Mouse (Mus musculus): ENCODE results near the gene Acsf3. TPM values are rescaled to one million over a fixed set of nuclear protein-coding genes. Genes with fewer than 3 reads are reported as not detected.

The Acsf3 gene
- polyA plus RNA-seq, 1 experiment, result 18.6 TPM

GRCm38 (mm10) chr8:122825408-122825807, 50.1 kb downstream of the Acsf3 start:
- Histone ChIP-seq H3K27me3 (ENCODE audit: control insufficient read depth, insufficient read depth, low read length) (no peaks in the 10 kb centered on the region), H3K27ac (ENCODE audit: control insufficient read depth, insufficient read depth, low read depth, low read length) (no peak overlapping the region), H3K4me3 (ENCODE audit: control insufficient read depth, low read depth, low read length) (no peak overlapping the region), H3K36me3 (ENCODE audit: control insufficient read depth, insufficient read depth, low read length) (no peaks in the 10 kb centered on the region), H3K4me1 (ENCODE audit: control insufficient read depth, insufficient read depth, low read length) (no peaks in the 10 kb centered on the region; the same call in 1 of the 2 replicates)
- TF ChIP-seq POLR2A (IDR thresholded peaks at IDR 0.05; ENCODE audit: control insufficient read depth, low read depth, low read length) (no peak), CTCF (IDR thresholded peaks at IDR 0.05; ENCODE audit: control insufficient read depth, insufficient read depth, insufficient replicate concordance, low read depth, low read length) (no peak)

GRCm38 (mm10) chr8:122829396-122829795, 54.1 kb downstream of the Acsf3 start:
- no peak overlapping the region for H3K4me3 ChIP-seq (ENCODE audit: control insufficient read depth, low read depth, low read length)
- no peaks in the 10 kb centered on the region for H3K36me3 ChIP-seq (ENCODE audit: control insufficient read depth, insufficient read depth, low read length)
- no peaks in the 10 kb centered on the region; the same call in 1 of the 2 replicates for H3K4me1 ChIP-seq (ENCODE audit: control insufficient read depth, insufficient read depth, low read length)
- no peak overlapping the region for H3K27ac ChIP-seq (ENCODE audit: control insufficient read depth, insufficient read depth, low read depth, low read length)
- TF ChIP-seq POLR2A (IDR thresholded peaks at IDR 0.05; ENCODE audit: control insufficient read depth, low read depth, low read length), result no peak
- TF ChIP-seq CTCF (IDR thresholded peaks at IDR 0.05; ENCODE audit: control insufficient read depth, insufficient read depth, insufficient replicate concordance, low read depth, low read length), result no peak
- no peaks in the 10 kb centered on the region for H3K27me3 ChIP-seq (ENCODE audit: control insufficient read depth, insufficient read depth, low read length)

DNA sequence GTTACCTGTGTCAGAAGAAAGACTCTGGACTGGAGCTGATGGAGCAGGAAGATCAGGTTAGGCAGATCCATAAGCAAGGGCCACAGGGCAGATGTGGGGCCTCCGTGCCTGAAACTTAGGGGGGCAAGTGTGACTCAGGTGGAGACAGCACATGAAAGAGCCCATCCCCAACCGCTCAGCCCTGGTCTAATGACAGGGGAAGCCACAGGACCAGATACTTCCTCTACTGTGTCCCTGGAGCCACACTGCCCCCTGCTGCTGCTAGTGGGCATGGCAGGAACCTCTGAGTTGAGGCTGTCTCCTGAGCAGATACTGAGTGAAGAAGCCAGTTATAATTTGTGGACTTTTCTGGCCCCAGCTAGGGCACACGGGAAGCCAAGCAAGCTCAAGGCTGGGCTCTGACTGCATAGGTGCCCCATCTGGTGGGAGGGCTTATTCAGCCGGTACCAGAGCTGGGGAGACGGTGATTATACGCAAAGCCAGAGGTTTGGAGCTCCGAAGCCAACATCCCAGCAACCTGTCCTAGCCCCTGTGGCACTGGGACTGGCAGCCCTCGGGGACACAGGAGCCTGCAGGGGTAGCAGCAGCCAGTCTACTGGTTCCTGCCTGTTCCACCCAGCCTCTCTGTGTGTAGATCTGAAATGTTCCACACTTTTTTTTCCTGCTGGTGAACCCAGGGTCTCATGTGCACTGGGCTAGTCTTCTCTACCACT, 55.2 kb downstream of the Acsf3 start:
- TF ChIP-seq CTCF (IDR thresholded peaks at IDR 0.05; ENCODE audit: control insufficient read depth, insufficient read depth, insufficient replicate concordance, low read depth, low read length) (peak; percentile 93; the same call in 1 of the 2 replicates), POLR2A (IDR thresholded peaks at IDR 0.05; ENCODE audit: control insufficient read depth, low read depth, low read length) (no peak)
- Histone ChIP-seq H3K27ac (ENCODE audit: control insufficient read depth, insufficient read depth, low read depth, low read length) (no peak overlapping the region), H3K4me3 (ENCODE audit: control insufficient read depth, low read depth, low read length) (no peak overlapping the region), H3K27me3 (ENCODE audit: control insufficient read depth, insufficient read depth, low read length) (no peaks in the 10 kb centered on the region), H3K4me1 (ENCODE audit: control insufficient read depth, insufficient read depth, low read length) (no peaks in the 10 kb centered on the region; the same call in 1 of the 2 replicates), H3K36me3 (ENCODE audit: control insufficient read depth, insufficient read depth, low read length) (no peaks in the 10 kb centered on the region)

DNA sequence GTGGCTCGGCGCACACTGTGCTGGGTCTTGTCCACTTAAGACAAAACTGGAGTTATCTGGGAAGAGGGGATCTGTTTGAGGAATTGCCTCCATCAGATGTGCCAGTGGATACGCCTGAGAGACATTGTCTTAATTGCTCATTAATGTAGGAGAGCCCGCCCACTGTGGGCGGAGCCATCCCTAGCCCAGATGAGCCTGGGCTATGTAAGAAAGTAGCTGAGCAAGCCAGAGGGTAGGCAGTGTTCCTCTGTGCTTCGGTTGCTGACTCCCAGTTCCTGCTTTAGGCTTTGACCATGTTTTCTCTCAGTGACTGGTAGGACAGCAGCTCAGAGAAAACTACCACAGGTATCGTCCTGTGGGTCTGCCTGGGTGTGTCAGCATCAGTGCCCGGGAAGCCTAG, 59.1 kb downstream of the Acsf3 start:
- Histone ChIP-seq H3K4me1 (ENCODE audit: control insufficient read depth, insufficient read depth, low read length) (no peaks in the 10 kb centered on the region), H3K4me3 (ENCODE audit: control insufficient read depth, low read depth, low read length) (no peak overlapping the region), H3K27ac (ENCODE audit: control insufficient read depth, insufficient read depth, low read depth, low read length) (no peak overlapping the region), H3K27me3 (ENCODE audit: control insufficient read depth, insufficient read depth, low read length) (no peaks in the 10 kb centered on the region), H3K36me3 (ENCODE audit: control insufficient read depth, insufficient read depth, low read length) (no peaks in the 10 kb centered on the region)
- no peak for TF ChIP-seq CTCF (IDR thresholded peaks at IDR 0.05; ENCODE audit: control insufficient read depth, insufficient read depth, insufficient replicate concordance, low read depth, low read length)
- TF ChIP-seq POLR2A (IDR thresholded peaks at IDR 0.05; ENCODE audit: control insufficient read depth, low read depth, low read length), result no peak

DNA sequence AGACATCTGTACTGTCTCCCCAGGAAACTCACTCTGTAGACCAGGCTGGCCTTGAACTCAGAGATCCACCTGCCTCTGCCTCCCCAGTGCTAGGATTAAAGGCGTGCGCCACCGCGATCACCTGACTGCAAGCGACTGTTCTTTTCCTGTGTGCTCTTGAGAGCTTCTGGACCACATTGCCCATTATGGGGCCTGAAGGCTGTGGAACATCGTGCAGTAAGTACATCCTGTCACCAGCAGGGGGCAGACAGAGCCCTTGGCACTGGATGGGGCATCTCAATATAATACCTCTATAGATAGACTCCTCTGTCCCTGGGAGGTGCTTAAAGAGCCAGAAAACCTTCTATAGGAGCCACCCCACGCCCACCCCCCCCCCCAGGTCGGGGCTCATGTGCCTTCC, 59.7 kb downstream of the Acsf3 start:
- TF ChIP-seq POLR2A (IDR thresholded peaks at IDR 0.05; ENCODE audit: control insufficient read depth, low read depth, low read length) (no peak), CTCF (IDR thresholded peaks at IDR 0.05; ENCODE audit: control insufficient read depth, insufficient read depth, insufficient replicate concordance, low read depth, low read length) (peak; percentile 78; the same call in 1 of the 2 replicates)
- H3K27me3 ChIP-seq (ENCODE audit: control insufficient read depth, insufficient read depth, low read length), result no peaks in the 10 kb centered on the region
- no peak overlapping the region for H3K4me3 ChIP-seq (ENCODE audit: control insufficient read depth, low read depth, low read length)
- H3K4me1 ChIP-seq (ENCODE audit: control insufficient read depth, insufficient read depth, low read length), result no peaks in the 10 kb centered on the region
- no peak overlapping the region for H3K27ac ChIP-seq (ENCODE audit: control insufficient read depth, insufficient read depth, low read depth, low read length)
- H3K36me3 ChIP-seq (ENCODE audit: control insufficient read depth, insufficient read depth, low read length), result no peaks in the 10 kb centered on the region

- H3K4me1 ChIP-seq (ENCODE audit: control insufficient read depth, insufficient read depth, low read length), result no peaks in the 10 kb centered on the region
- H3K4me3 ChIP-seq (ENCODE audit: control insufficient read depth, low read depth, low read length), result no peak overlapping the region
- H3K36me3 ChIP-seq (ENCODE audit: control insufficient read depth, insufficient read depth, low read length), result no peaks in the 10 kb centered on the region
- no peak overlapping the region for H3K27ac ChIP-seq (ENCODE audit: control insufficient read depth, insufficient read depth, low read depth, low read length)
- TF ChIP-seq CTCF (IDR thresholded peaks at IDR 0.05; ENCODE audit: control insufficient read depth, insufficient read depth, insufficient replicate concordance, low read depth, low read length), result no peak
- TF ChIP-seq POLR2A (IDR thresholded peaks at IDR 0.05; ENCODE audit: control insufficient read depth, low read depth, low read length), result no peak
- no peaks in the 10 kb centered on the region for H3K27me3 ChIP-seq (ENCODE audit: control insufficient read depth, insufficient read depth, low read length)
Observed at GRCm38 (mm10) chr8:122836199-122836598, 60.9 kb downstream of the Acsf3 start.

DNA sequence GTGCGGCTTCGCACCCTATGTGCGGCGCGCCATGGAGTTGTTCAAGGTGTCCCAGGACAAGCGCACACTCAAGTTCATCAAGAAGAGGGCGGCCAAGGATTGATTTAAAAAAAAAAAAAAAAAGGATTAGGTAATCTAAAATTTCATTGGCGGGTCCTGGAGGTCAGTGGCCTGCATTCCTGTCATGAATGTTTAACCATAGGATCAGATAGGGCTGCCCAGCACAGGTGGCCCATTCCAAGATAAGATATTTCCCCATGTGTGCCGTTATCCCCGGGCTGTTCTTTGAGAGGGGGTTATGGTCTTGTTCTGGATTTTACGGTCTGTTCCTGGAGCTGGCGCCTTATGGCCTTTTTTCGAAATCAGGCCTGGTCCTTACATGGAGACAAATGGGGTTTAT, 61.4 kb downstream of the Acsf3 start:
- H3K36me3 ChIP-seq (ENCODE audit: control insufficient read depth, insufficient read depth, low read length), result no peaks in the 10 kb centered on the region
- no peak overlapping the region for H3K4me3 ChIP-seq (ENCODE audit: control insufficient read depth, low read depth, low read length)
- TF ChIP-seq CTCF (IDR thresholded peaks at IDR 0.05; ENCODE audit: control insufficient read depth, insufficient read depth, insufficient replicate concordance, low read depth, low read length) (no peak), POLR2A (IDR thresholded peaks at IDR 0.05; ENCODE audit: control insufficient read depth, low read depth, low read length) (no peak)
- no peaks in the 10 kb centered on the region for H3K4me1 ChIP-seq (ENCODE audit: control insufficient read depth, insufficient read depth, low read length)
- H3K27ac ChIP-seq (ENCODE audit: control insufficient read depth, insufficient read depth, low read depth, low read length), result no peak overlapping the region
- H3K27me3 ChIP-seq (ENCODE audit: control insufficient read depth, insufficient read depth, low read length), result no peaks in the 10 kb centered on the region

Data from testis, adult 2 months (tissue).